Mouse (Mus musculus) thymus, postnatal 10 days (tissue): ENCODE measurements at regions not wholly inside any gene's neighbourhood (a gene's known extent, or its start where the extent isn't known, plus 50 kb on each side); places are given as distances from the start of the nearest gene placed in this dataset.

Experiments
- DNase-seq, 2 experiments: peaks; one replicate each; pipeline ENCODE4 v3.0.0; 2021; ENCODE audit warnings: low spot score in 2 of 2

GRCm38 (mm10) chr11:117036977-117037376 is 78.0 kb upstream of the Sec14l1 start:
- no peak for DNase-seq

- DNase-seq, result no peak
These were observed 76.5 kb upstream of the Sec14l1 start for GRCm38 (mm10) chr11:117038282-117039106.

GRCm38 (mm10) chr11:117040829-117041228 is 74.1 kb upstream of the Sec14l1 start:
- no peak for DNase-seq

- no peak for DNase-seq
These were observed 72.6 kb upstream of the Sec14l1 start for GRCm38 (mm10) chr11:117042336-117042735.

- peak; percentile 59 to 85 for DNase-seq
These were observed 71.4 kb upstream of the Sec14l1 start for GRCm38 (mm10) chr11:117043524-117043923.

GRCm38 (mm10) chr11:117044731-117045130 is 70.2 kb upstream of the Sec14l1 start:
- peak; percentile 30 to 53 for DNase-seq

GRCm38 (mm10) chr11:117046636-117047035 is 68.3 kb upstream of the Sec14l1 start:
- DNase-seq, result no peak

- DNase-seq, result no peak
These were observed 67.6 kb upstream of the Sec14l1 start for GRCm38 (mm10) chr11:117047172-117047950.

GRCm38 (mm10) chr11:117048911-117049310 is 66.1 kb upstream of the Sec14l1 start:
- no peak for DNase-seq

GRCm38 (mm10) chr11:117050788-117051187 is 64.2 kb upstream of the Sec14l1 start:
- DNase-seq, result no peak

GRCm38 (mm10) chr11:117056958-117057357 is 58.0 kb upstream of the Sec14l1 start:
- peak in 1 of 2 experiments; percentile 69 for DNase-seq

GRCm38 (mm10) chr11:117057451-117057850 is 57.5 kb upstream of the Sec14l1 start:
- peak in 1 of 2 experiments; percentile 33 for DNase-seq

GRCm38 (mm10) chr11:117059120-117059519 is 55.8 kb upstream of the Sec14l1 start:
- DNase-seq, result no peak

GRCm38 (mm10) chr11:117059981-117060705 is 54.8 kb upstream of the Sec14l1 start:
- DNase-seq, result no peak

- DNase-seq, result no peak
These were observed 54.1 kb upstream of the Sec14l1 start for GRCm38 (mm10) chr11:117060706-117061337.

GRCm38 (mm10) chr11:117062772-117063499 is 52.0 kb upstream of the Sec14l1 start:
- DNase-seq, result no peak
